Mouse (Mus musculus) embryo, embryonic 10 days (tissue): ENCODE results near the gene Rps25.
"Not testable (repeated sequence)": the region's sequence is repeated elsewhere in the genome, so short reads cannot be mapped to it uniquely, and the experiment has no call there.

ENCODE experiments used
- DNase-seq: peaks from one replicate; pipeline ENCODE4 v3.0.0-alpha.2; 2015; ENCODE audit warnings: low spot score

Gene Rps25

GRCm38 (mm10) chr9:44406906-44407751 lies at the start of gene Rps25, which contains the start of gene Trappc4:
Rps25 (plus strand) TSS chr9:44407139.
Trappc4 (minus strand) TSS chr9:44407600.
- DNase-seq = peak; percentile 97

- DNase-seq = peak; percentile 45
Observed at GRCm38 (mm10) chr9:44357207-44357606, 49.7 kb upstream of the Rps25 start.

GRCm38 (mm10) chr9:44361190-44361917 lies 45.6 kb upstream of the Rps25 start, which contains the start of gene Vps11:
Vps11 (minus strand) TSS chr9:44361670.
- DNase-seq = peak; percentile 99

GRCm38 (mm10) chr9:44361931-44362330 lies 45.0 kb upstream of the Rps25 start:
- not testable (repeated sequence) for DNase-seq

- peak; percentile 26 for DNase-seq
Observed at GRCm38 (mm10) chr9:44364480-44364879, 42.5 kb upstream of the Rps25 start.

GRCm38 (mm10) chr9:44373386-44373785 lies 33.6 kb upstream of the Rps25 start:
- no peak for DNase-seq

- DNase-seq = no peak
Observed at GRCm38 (mm10) chr9:44376141-44376540, 30.8 kb upstream of the Rps25 start.

- not testable (repeated sequence) for DNase-seq
Observed at GRCm38 (mm10) chr9:44377335-44377734, 29.6 kb upstream of the Rps25 start.

- DNase-seq = no peak
Observed at GRCm38 (mm10) chr9:44378153-44378730, 28.7 kb upstream of the Rps25 start.

GRCm38 (mm10) chr9:44379054-44379834 lies 27.7 kb upstream of the Rps25 start, which contains the start of gene Hyou1:
Hyou1 (plus strand) TSS chr9:44379490.
- peak; percentile 98 for DNase-seq

GRCm38 (mm10) chr9:44379862-44380261 lies 27.1 kb upstream of the Rps25 start:
- no peak for DNase-seq

- DNase-seq = no peak
Observed at GRCm38 (mm10) chr9:44384596-44384995, 22.3 kb upstream of the Rps25 start.

- no peak for DNase-seq
Observed at GRCm38 (mm10) chr9:44387221-44387620, 19.7 kb upstream of the Rps25 start.

GRCm38 (mm10) chr9:44389273-44389672 lies 17.7 kb upstream of the Rps25 start:
- DNase-seq = peak; percentile 71

GRCm38 (mm10) chr9:44391466-44391865 lies 15.5 kb upstream of the Rps25 start:
- peak; percentile 80 for DNase-seq

GRCm38 (mm10) chr9:44396684-44397411 lies 10.1 kb upstream of the Rps25 start, which contains the start of gene Slc37a4:
Slc37a4 (plus strand) TSS chr9:44396852.
- DNase-seq = peak; percentile 97

- no peak for DNase-seq
Observed at GRCm38 (mm10) chr9:44398087-44398486, 8.9 kb upstream of the Rps25 start.

GRCm38 (mm10) chr9:44398551-44398950 lies 8.4 kb upstream of the Rps25 start:
- DNase-seq = no peak

- DNase-seq = no peak
Observed at GRCm38 (mm10) chr9:44399114-44399794, 7.7 kb upstream of the Rps25 start.

- DNase-seq = no peak
Observed at GRCm38 (mm10) chr9:44399795-44400114, 7.2 kb upstream of the Rps25 start.
